Mouse (Mus musculus): ENCODE results near the gene Polr3b. TPM values are rescaled to one million over a fixed set of nuclear protein-coding genes. Genes with fewer than 3 reads are reported as not detected.
A peak's percentile ranks its signal among the peaks of the same experiment; 100 is the strongest.

Polr3b gene
- total RNA-seq, 2 experiments from 2014 or later = 15.0 to 15.8 TPM

- no peak for DNase-seq (ENCODE audit: low spot score in 2 of 2)
- intact Hi-C loops (cut with DNase I) = loop anchor here (5.0 kb wide), 1 partner anchor 47 kb away; no protein-coding TSS in a partner anchor
These were observed 133.0 kb downstream of the Polr3b start for GRCm38 (mm10) chr10:84754851-84755785.

DNA sequence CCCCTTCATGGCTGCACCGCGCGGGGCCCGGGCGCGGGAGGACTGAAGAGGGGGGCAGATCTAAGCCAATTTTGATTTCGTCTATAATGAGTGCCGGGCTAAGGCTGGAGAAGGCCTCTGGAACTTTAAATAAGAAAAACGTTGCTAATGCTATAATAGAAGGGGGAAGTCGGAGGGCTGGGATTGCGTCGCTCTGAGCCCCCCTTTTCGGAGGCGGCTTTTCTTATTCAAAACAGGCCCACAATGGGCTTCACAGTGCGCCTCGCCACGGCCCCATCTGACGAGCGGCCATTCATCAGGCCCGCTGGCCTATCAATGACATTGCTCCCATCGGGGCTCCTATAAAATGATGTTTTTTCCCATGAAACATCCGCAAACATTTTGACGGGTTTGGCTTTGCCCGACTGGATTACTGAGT is 133.7 kb downstream of the Polr3b start, which contains the start of gene Rfx4:
Gene Rfx4 (plus strand): TSS at position 277 of the 418 bp plus-strand sequence.
- DNase-seq (ENCODE audit: low spot score in 2 of 2) = peak; percentile 37 to 40
- intact Hi-C loops (cut with DNase I) = loop anchor here (5.0 kb wide), 1 partner anchor 47 kb away; no protein-coding TSS in a partner anchor

DNA sequence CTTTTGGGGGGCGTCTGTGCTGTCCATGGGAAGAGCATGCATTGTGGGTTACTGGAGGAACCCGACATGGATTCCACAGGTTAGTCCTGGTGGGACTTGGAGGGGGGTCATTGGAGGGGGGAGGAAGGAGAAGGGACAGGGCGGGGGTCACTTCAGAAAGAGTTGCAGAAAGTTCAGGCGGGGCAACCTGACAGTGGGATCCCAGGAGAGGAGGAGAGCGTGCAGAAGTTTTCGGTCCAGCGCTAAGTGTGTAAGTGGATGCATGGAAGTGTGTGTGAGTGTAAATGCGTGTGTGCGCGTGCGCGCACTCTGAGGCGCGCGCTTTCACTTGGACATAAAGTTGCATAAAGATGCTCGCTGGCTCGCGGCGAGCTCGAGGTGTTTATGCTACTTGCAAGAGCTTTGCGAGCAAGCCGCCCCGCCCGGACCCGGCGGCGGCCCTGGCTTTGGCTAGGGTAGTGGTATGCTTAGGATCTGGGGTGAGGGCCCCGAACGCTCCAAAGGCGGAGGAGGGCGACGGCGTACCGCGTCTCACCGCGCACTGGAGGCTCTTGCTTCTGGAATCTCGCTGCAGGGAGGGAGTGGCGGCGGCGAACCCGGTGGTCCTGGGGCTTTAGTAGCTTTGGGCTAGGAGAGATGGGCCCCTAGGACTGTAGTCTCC is 134.5 kb downstream of the Polr3b start:
- no peak for DNase-seq (ENCODE audit: low spot score in 2 of 2)
- intact Hi-C loops (cut with DNase I) = loop anchor here (5.0 kb wide), 1 partner anchor 46 kb away; no protein-coding TSS in a partner anchor

DNA sequence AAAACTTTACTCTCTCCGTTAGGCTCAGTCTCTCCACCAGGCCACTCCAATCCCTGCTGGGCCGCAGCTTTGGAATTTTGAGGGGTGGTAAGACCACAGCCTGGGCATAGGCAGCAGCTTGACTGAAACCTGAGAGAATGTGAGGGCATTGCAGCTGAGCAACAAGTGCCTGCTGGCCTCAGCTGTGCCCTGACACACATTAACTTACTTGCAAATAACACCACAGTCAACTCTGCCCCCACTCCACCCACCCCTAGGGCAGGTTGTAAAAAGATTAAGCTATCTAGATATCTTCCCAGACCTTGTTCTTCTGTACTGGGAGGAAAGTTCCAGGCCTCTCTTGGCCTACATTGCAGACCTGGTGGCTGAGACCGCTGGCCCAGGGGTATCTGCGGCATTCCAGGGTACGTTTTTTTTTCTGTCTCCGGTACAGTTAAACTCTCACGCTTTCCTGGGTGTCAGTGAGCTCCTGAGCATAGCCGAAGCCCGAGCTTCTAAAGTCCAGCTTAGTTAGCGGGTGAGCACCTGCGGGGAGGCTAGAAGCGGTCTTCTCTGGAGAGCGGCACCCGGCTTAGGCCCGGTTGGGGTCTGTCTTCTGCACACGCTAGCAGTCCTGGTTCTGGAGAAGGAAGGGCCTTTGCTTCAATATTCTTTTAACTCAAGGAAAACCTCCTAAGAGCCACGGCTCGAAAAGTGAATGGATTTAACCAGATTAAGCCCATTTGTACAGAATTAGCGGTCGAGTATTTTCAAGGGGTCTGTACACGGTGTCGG is 135.5 kb downstream of the Polr3b start:
- intact Hi-C loops (cut with DNase I) = loop anchor here (5.0 kb wide), 1 partner anchor 45 kb away; no protein-coding TSS in a partner anchor
- DNase-seq (ENCODE audit: low spot score in 2 of 2) = no peak

DNA sequence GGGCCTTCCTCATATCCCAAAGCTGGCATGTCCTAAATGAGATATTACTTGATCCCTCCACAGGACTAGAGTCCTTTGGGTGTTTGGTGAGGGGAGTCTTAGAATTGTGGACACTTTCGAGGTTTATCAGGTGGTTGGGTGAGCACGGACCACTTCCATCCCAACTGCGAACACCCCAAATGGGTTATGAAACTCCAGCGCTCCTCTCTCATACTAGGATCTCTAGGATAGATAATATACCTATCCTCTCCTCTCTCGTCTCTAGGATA is 136.0 kb downstream of the Polr3b start:
- no peak for DNase-seq (ENCODE audit: low spot score in 2 of 2)
- intact Hi-C loops (cut with DNase I) = loop anchor here (5.0 kb wide), 1 partner anchor 44 kb away; no protein-coding TSS in a partner anchor

- DNase-seq (ENCODE audit: low spot score in 2 of 2) = no peak
- intact Hi-C loops (cut with DNase I) = loop anchor here (5.0 kb wide), 1 partner anchor 44 kb away; no protein-coding TSS in a partner anchor
These were observed 136.7 kb downstream of the Polr3b start for GRCm38 (mm10) chr10:84758483-84759431.

DNA sequence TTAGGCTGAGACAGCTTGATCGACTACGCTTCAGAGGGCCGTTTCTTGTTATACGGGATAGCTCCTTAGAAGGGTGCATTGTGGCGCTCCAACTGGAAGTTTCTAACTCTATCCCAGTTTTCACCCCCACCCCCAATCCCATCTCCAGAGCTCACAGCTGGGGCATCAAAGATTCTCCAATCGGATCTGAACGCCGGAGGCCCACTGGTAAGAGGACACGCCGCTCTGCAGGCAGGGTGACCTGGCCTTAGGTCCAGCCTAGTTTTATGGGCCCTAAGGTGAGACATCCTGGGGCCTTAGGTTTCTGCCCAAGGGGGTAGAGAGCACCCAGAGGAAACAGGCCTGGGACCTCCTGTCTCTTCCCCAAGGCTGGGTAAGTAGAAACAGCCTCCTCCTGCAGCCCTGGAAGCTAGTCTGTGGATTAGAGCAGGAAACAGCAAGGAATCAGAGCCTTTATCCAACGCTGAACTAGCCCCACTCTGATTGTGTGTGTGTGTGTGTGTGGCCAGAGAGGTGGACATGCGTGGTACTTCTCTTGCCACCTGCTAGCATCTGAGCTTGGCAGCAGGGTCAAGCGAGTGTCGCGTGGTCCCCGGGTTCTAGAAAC is 137.5 kb downstream of the Polr3b start:
- intact Hi-C loops (cut with DNase I) = loop anchor here (5.0 kb wide), 1 partner anchor 43 kb away; no protein-coding TSS in a partner anchor
- no peak for DNase-seq (ENCODE audit: low spot score in 2 of 2)

- intact Hi-C loops (cut with DNase I) = no loop called here
These were observed 138.3 kb downstream of the Polr3b start for GRCm38 (mm10) chr10:84760118-84761111.

DNA sequence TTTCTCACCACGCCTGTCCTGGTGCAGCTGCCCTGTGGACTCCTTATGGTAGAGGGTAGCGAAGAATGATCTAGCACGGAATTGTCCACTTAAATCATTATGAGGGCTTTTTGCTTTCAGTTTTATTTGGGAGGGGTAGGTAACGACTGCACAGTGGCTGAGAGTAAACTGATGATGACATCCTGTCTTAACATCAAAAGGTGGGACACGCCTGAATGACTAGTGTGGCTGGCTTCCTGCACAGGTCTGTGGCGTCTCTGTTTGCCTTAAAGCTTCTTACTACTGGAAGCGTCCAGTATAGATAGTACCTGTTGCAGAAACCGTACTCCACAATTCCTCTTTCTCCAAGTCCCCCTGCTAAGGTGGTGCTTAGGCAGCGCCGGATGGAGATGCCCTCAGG is 146.7 kb downstream of the Polr3b start:
- intact Hi-C loops (cut with DNase I) = no loop called here
- DNase-seq (ENCODE audit: low spot score in 2 of 2) = no peak

More at GRCm38 (mm10) chr10:84760118-84761111, 138.3 kb downstream of the Polr3b start:
- DNase-seq (ENCODE audit: low spot score in 2 of 2) = peak; percentile 35 to 38

DNA sequence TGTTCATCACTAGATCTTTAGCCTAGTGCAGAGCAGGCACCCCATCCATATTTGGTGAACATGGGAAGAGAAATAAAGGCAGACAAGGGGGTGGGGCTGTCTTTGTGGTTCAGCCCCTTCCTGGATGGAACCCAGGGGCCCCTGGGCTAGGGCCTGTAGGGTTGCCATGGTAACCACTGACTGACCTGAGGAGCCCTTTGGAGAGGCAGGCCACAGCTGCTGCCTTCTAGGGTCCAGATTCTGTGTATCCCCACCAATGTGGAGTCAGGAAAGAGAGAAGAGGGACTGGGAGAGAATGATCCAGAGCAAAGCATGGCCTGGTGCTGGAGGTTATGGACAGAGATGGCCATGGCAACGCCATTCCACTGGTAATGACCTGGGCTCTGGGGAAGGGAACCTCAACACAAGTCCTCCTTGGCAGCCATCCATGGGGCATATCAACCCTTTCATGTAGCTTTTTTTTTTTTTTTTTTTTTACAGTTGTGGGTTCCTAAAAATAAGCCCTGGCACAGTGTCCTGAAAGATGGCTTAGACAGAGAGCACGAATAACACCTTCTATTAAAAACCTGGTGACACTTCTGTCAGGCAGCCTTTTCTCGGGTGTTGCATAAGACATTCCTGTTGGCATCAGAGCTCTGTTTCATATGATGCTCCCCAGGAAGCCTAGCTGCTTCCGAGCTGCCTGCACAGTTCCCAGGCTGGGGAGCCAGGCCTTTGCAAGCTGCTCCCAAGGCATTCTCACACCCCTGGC is 150.5 kb downstream of the Polr3b start:
- peak; percentile 57 to 90 for DNase-seq (ENCODE audit: low spot score in 2 of 2)
- intact Hi-C loops (cut with DNase I) = no loop called here

- intact Hi-C loops (cut with DNase I) = no loop called here
These were observed 151.8 kb downstream of the Polr3b start for GRCm38 (mm10) chr10:84773889-84774288.

DNA sequence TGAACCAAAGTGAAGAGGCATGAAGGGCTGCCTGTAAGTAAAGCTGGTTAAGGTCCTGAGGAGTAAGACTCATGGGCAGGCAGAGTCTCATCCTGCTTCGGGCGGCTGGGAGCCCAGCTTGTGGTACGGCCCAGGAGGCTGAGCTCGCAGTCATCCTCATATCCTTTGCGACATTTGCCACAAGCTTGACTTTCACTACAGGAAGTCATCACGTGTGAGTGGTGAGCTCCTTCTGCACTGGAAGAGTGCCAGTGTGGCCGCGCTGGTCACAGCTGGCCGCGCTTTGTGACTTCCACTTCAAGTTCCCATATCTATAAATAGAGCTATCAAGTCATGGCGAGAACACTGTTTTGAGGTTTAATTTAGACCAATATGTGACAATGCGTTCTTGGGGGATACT is 152.5 kb downstream of the Polr3b start:
- DNase-seq (ENCODE audit: low spot score in 2 of 2) = peak; percentile 59 to 71
- intact Hi-C loops (cut with DNase I) = no loop called here

More at GRCm38 (mm10) chr10:84773889-84774288, 151.8 kb downstream of the Polr3b start:
- no peak for DNase-seq (ENCODE audit: low spot score in 2 of 2)
